Mouse (Mus musculus): ENCODE data around the gene Tcea3. TPM values are rescaled to one million over a fixed set of nuclear protein-coding genes. Genes with fewer than 3 reads are reported as not detected.
A peak's percentile ranks its signal among the peaks of the same experiment; 100 is the strongest.

Gene Tcea3
- polyA plus RNA-seq, 1 experiment from 2014 or later = 26.8 TPM

GRCm38 (mm10) chr4:136281097-136281496, 33.6 kb downstream of the Tcea3 start:
- Histone ChIP-seq H3K27me3 (replicated peaks; ENCODE audit: insufficient read depth, low read length) (no peaks in the 10 kb centered on the region), H3K4me2 (replicated peaks; ENCODE audit: low read depth, low read length) (no peak overlapping the region), H3K9me3 (ENCODE audit: low read length) (no peaks in the 10 kb centered on the region), H3K4me3 (ENCODE audit: low read depth, low read length) (no peak overlapping the region), H3K4me1 (ENCODE audit: insufficient read depth, low read depth, low read length) (peaks cover 9% of the 10 kb centered on the region; the same call in 1 of the 2 replicates), H3K36me3 (ENCODE audit: insufficient read depth, low read length) (no peaks in the 10 kb centered on the region), H3K9ac (replicated peaks; ENCODE audit: low read depth) (no peak overlapping the region), H3K27ac (ENCODE audit: low read length) (no peak overlapping the region)
- DNase-seq (ENCODE audit: low spot score) = no peak
- TF ChIP-seq EP300 (IDR thresholded peaks at IDR 0.05) (no peak), CTCF (IDR thresholded peaks at IDR 0.05) (no peak)
- no peak for ATAC-seq
- WGBS = 82% methylated on average over 8 of the region's 8 CpGs

- Histone ChIP-seq H3K27ac (ENCODE audit: low read length) (no peak overlapping the region; the same call in 1 of the 2 replicates), H3K9ac (replicated peaks; ENCODE audit: low read depth) (no peak overlapping the region), H3K4me3 (ENCODE audit: low read depth, low read length) (no peak overlapping the region), H3K9me3 (ENCODE audit: low read length) (no peaks in the 10 kb centered on the region), H3K4me1 (ENCODE audit: insufficient read depth, low read depth, low read length) (peaks cover 9% of the 10 kb centered on the region; the same call in 1 of the 2 replicates), H3K4me2 (replicated peaks; ENCODE audit: low read depth, low read length) (no peak overlapping the region), H3K27me3 (replicated peaks; ENCODE audit: insufficient read depth, low read length) (no peaks in the 10 kb centered on the region), H3K36me3 (ENCODE audit: insufficient read depth, low read length) (no peaks in the 10 kb centered on the region)
- DNase-seq (ENCODE audit: low spot score) (no peak), ATAC-seq (no peak)
- TF ChIP-seq EP300 (IDR thresholded peaks at IDR 0.05) (no peak), CTCF (IDR thresholded peaks at IDR 0.05) (no peak)
- 43% methylated on average over 9 of the region's 9 CpGs for WGBS
Measured at GRCm38 (mm10) chr4:136281611-136282010, 34.1 kb downstream of the Tcea3 start.

GRCm38 (mm10) chr4:136282621-136283480, 35.3 kb downstream of the Tcea3 start:
- H3K36me3 ChIP-seq (ENCODE audit: insufficient read depth, low read length) = peaks cover 5% of the 10 kb centered on the region; the same call in 1 of the 2 replicates
- H3K9ac ChIP-seq (replicated peaks; ENCODE audit: low read depth) = no peak overlapping the region
- TF ChIP-seq EP300 (IDR thresholded peaks at IDR 0.05) (peak; percentile 50; the same call in 1 of the 2 replicates), CTCF (IDR thresholded peaks at IDR 0.05) (no peak)
- no peak overlapping the region for H3K4me3 ChIP-seq (ENCODE audit: low read depth, low read length)
- peak overlapping the region; percentile 95 for H3K27ac ChIP-seq (ENCODE audit: low read length)
- peak overlapping the region; percentile 23; the same call in 1 of the 2 replicates for H3K4me2 ChIP-seq (replicated peaks; ENCODE audit: low read depth, low read length)
- H3K27me3 ChIP-seq (replicated peaks; ENCODE audit: insufficient read depth, low read length) = no peaks in the 10 kb centered on the region
- ATAC-seq = no peak
- WGBS = 26% methylated on average over 10 of the region's 10 CpGs
- peak; percentile 72 for DNase-seq (ENCODE audit: low spot score)
- H3K9me3 ChIP-seq (ENCODE audit: low read length) = no peaks in the 10 kb centered on the region
- peaks cover 9% of the 10 kb centered on the region; the same call in 1 of the 2 replicates for H3K4me1 ChIP-seq (ENCODE audit: insufficient read depth, low read depth, low read length)

GRCm38 (mm10) chr4:136283783-136284182, 36.3 kb downstream of the Tcea3 start:
- no peaks in the 10 kb centered on the region for H3K27me3 ChIP-seq (replicated peaks; ENCODE audit: insufficient read depth, low read length)
- peak overlapping the region; percentile 76; the same call in 1 of the 2 replicates for H3K4me2 ChIP-seq (replicated peaks; ENCODE audit: low read depth, low read length)
- peaks cover 9% of the 10 kb centered on the region; the same call in 1 of the 2 replicates for H3K4me1 ChIP-seq (ENCODE audit: insufficient read depth, low read depth, low read length)
- H3K4me3 ChIP-seq (ENCODE audit: low read depth, low read length) = no peak overlapping the region
- H3K9ac ChIP-seq (replicated peaks; ENCODE audit: low read depth) = no peak overlapping the region
- DNase-seq (ENCODE audit: low spot score) = no peak
- H3K36me3 ChIP-seq (ENCODE audit: insufficient read depth, low read length) = peaks cover 12% of the 10 kb centered on the region; the same call in 1 of the 2 replicates
- H3K27ac ChIP-seq (ENCODE audit: low read length) = peak overlapping the region; percentile 95
- no peak for ATAC-seq
- 23% methylated on average over 2 of the region's 2 CpGs for WGBS
- no peak for TF ChIP-seq CTCF (IDR thresholded peaks at IDR 0.05)
- TF ChIP-seq EP300 (IDR thresholded peaks at IDR 0.05) = no peak
- no peaks in the 10 kb centered on the region for H3K9me3 ChIP-seq (ENCODE audit: low read length)

GRCm38 (mm10) chr4:136284455-136284854, 36.9 kb downstream of the Tcea3 start, which contains the start of gene Zfp46:
Gene Zfp46, plus strand, starts transcription at chr4:136284683.
- ATAC-seq = peak; percentile 7; the same call in 1 of the 2 replicates
- Histone ChIP-seq H3K27ac (ENCODE audit: low read length) (peak within 1 kb of the TSS; percentile 95), H3K4me1 (ENCODE audit: insufficient read depth, low read depth, low read length) (peaks cover 9% of the 10 kb centered on the region; the same call in 1 of the 2 replicates), H3K4me3 (ENCODE audit: low read depth, low read length) (peak within 1 kb of the TSS; percentile 67), H3K36me3 (ENCODE audit: insufficient read depth, low read length) (peaks cover 13% of the 10 kb centered on the region; the same call in 1 of the 2 replicates), H3K4me2 (replicated peaks; ENCODE audit: low read depth, low read length) (peak within 1 kb of the TSS; percentile 76), H3K9ac (replicated peaks; ENCODE audit: low read depth) (peak within 1 kb of the TSS; percentile 46), H3K27me3 (replicated peaks; ENCODE audit: insufficient read depth, low read length) (no peaks in the 10 kb centered on the region), H3K9me3 (ENCODE audit: low read length) (no peaks in the 10 kb centered on the region)
- TF ChIP-seq EP300 (IDR thresholded peaks at IDR 0.05) = peak; percentile 75
- 0 out of 2 replicates have a peak, but pooled peaks have one; percentile 6 for TF ChIP-seq CTCF (IDR thresholded peaks at IDR 0.05)
- DNase-seq (ENCODE audit: low spot score) = peak; percentile 93
- WGBS = 18% methylated on average over 5 of the region's 5 CpGs

- Histone ChIP-seq H3K4me1 (ENCODE audit: insufficient read depth, low read depth, low read length) (peaks cover 9% of the 10 kb centered on the region; the same call in 1 of the 2 replicates), H3K36me3 (ENCODE audit: insufficient read depth, low read length) (peaks cover 17% of the 10 kb centered on the region; the same call in 1 of the 2 replicates), H3K9me3 (ENCODE audit: low read length) (no peaks in the 10 kb centered on the region), H3K4me2 (replicated peaks; ENCODE audit: low read depth, low read length) (peak overlapping the region; percentile 76), H3K27me3 (replicated peaks; ENCODE audit: insufficient read depth, low read length) (no peaks in the 10 kb centered on the region), H3K9ac (replicated peaks; ENCODE audit: low read depth) (peak overlapping the region; percentile 46), H3K27ac (ENCODE audit: low read length) (peak overlapping the region; percentile 95), H3K4me3 (ENCODE audit: low read depth, low read length) (peak overlapping the region; percentile 67)
- TF ChIP-seq EP300 (IDR thresholded peaks at IDR 0.05) (no peak), CTCF (IDR thresholded peaks at IDR 0.05) (no peak)
- DNase-seq (ENCODE audit: low spot score) = no peak
- ATAC-seq = no peak
- 15% methylated on average over 6 of the region's 6 CpGs for WGBS
Measured at GRCm38 (mm10) chr4:136284891-136285290, 37.4 kb downstream of the Tcea3 start.

All from lung, postnatal 0 days (tissue).